Mouse (Mus musculus) liver, postnatal 0 days (tissue): ENCODE results near the gene Kidins220. TPM values are rescaled to one million over a fixed set of nuclear protein-coding genes. Genes with fewer than 3 reads are reported as not detected.

Experiments
- ATAC-seq: fragments of 200-750 bp; cut with Nextera tagmentation; 2 replicates; pipeline ENCODE4 v1.8.0; 2017; ENCODE audit warnings: mild to moderate bottlenecking, moderate library complexity
- DNase-seq: peaks from one replicate; pipeline ENCODE4 v3.0.0-alpha.2; 2016
- H3K27ac ChIP-seq: fragments of 300-500 bp; sonication (generic); 2 replicates; pipeline ENCODE4 v1.5.1; 2014; ENCODE audit warnings: antibody characterized with exemption, moderate library complexity, mild to moderate bottlenecking, low read depth
- H3K27me3 ChIP-seq: fragments of 300-500 bp; sonication (generic); 2 replicates; pipeline ENCODE4 v1.6.1; 2014; ENCODE audit warnings: low read length, control low read depth, mixed read lengths; ENCODE audit not compliant: insufficient read depth
- H3K36me3 ChIP-seq: fragments of 300-500 bp; sonication (generic); replicated peaks from 2 replicates; pipeline ENCODE4 v1.6.1; 2014; ENCODE audit warnings: mild to moderate bottlenecking, control low read depth, low read length, moderate library complexity, mixed read lengths; ENCODE audit not compliant: insufficient read depth
- H3K4me1 ChIP-seq: fragments of 300-500 bp; sonication (generic); 2 replicates; pipeline ENCODE4 v1.6.1; 2014; ENCODE audit warnings: antibody characterized with exemption, mild to moderate bottlenecking, control low read depth; ENCODE audit not compliant: insufficient read depth
- H3K4me2 ChIP-seq: fragments of 300-500 bp; sonication (generic); 2 replicates; pipeline ENCODE4 v1.6.1; 2014; ENCODE audit warnings: low read depth, mild to moderate bottlenecking, low read length, moderate library complexity, mixed read lengths
- H3K4me3 ChIP-seq: fragments of 300-500 bp; sonication (generic); 2 replicates; pipeline ENCODE4 v1.5.1; 2014; ENCODE audit warnings: low read depth, low read length
- H3K9ac ChIP-seq: fragments of 300-500 bp; sonication (generic); replicated peaks from 2 replicates; pipeline ENCODE4 v1.6.1; 2014; ENCODE audit warnings: mild to moderate bottlenecking, moderate library complexity
- H3K9me3 ChIP-seq: fragments of 300-500 bp; sonication (generic); 2 replicates; pipeline ENCODE4 v1.6.1; 2016; ENCODE audit warnings: mild to moderate bottlenecking, control low read depth, low read length, mixed read lengths
- CTCF ChIP-seq: sonication (generic); IDR thresholded peaks from 2 replicates; pipeline ENCODE4 v1.5.1; 2016; ENCODE audit warnings: antibody characterized with exemption, low read depth
- EP300 ChIP-seq: IDR thresholded peaks from 2 replicates; pipeline ENCODE4 v1.6.1; 2016; ENCODE audit warnings: antibody characterized with exemption, low read depth, mild to moderate bottlenecking
- WGBS: fragments of 180-500 bp; shearing (Covaris S2); extraction: QIAGEN DNeasy Blood & Tissue Kit; methylation state at CpG from one replicate; pipeline ENCODE4 v1.1.7; 2014; ENCODE audit not compliant: insufficient replicate concordance; 5-methylcytosine and 5-hydroxymethylcytosine counted together
- polyA plus RNA-seq: library from polyadenylated mRNA; unstranded; fragments of >200 nt; fragmentation: Nextera tagmentation; extraction: Ambion mirVana; gene quantifications from 2 replicates; pipeline ENCODE4 v1.2.1, GENCODE M21; 2015

Kidins220 gene
- polyA plus RNA-seq, 1 experiment from 2014 or later, result 4.4 TPM

GRCm38 (mm10) chr12:24966046-24966445, 8.7 kb upstream of the Kidins220 start:
- TF ChIP-seq EP300 (no peak), CTCF (no peak)

GRCm38 (mm10) chr12:24971490-24972200, 3.1 kb upstream of the Kidins220 start:
- Histone ChIP-seq H3K4me3 (no peak overlapping the region), H3K27ac (no peak overlapping the region), H3K4me2 (no peak overlapping the region), H3K36me3 (no peaks in the 10 kb centered on the region), H3K9me3 (0 out of 2 replicates have a peak, but pooled peaks cover 1% of the 10 kb centered on the region), H3K27me3 (no peaks in the 10 kb centered on the region), H3K9ac (no peak overlapping the region), H3K4me1 (peaks cover 21% of the 10 kb centered on the region)
- TF ChIP-seq CTCF, result no peak
- TF ChIP-seq EP300, result no peak
- ATAC-seq (no peak), DNase-seq (no peak)
- WGBS, result 77% methylated on average over 5 of the region's 5 CpGs

More at GRCm38 (mm10) chr12:24966046-24966445, 8.7 kb upstream of the Kidins220 start:
- Histone ChIP-seq H3K4me1 (no peaks in the 10 kb centered on the region), H3K4me2 (no peak overlapping the region), H3K36me3 (no peaks in the 10 kb centered on the region), H3K9me3 (0 out of 2 replicates have a peak, but pooled peaks cover 3% of the 10 kb centered on the region), H3K9ac (no peak overlapping the region), H3K27me3 (no peaks in the 10 kb centered on the region), H3K4me3 (no peak overlapping the region), H3K27ac (no peak overlapping the region)
- DNase-seq, result no peak
- no peak for ATAC-seq
- 82% methylated on average over 2 of the region's 2 CpGs for WGBS

GRCm38 (mm10) chr12:24972371-24973350, 2.1 kb upstream of the Kidins220 start:
- Histone ChIP-seq H3K9ac (no peak overlapping the region), H3K4me1 (peaks cover 21% of the 10 kb centered on the region), H3K4me2 (no peak overlapping the region), H3K9me3 (no peaks in the 10 kb centered on the region), H3K4me3 (no peak overlapping the region), H3K27me3 (no peaks in the 10 kb centered on the region), H3K27ac (no peak overlapping the region), H3K36me3 (no peaks in the 10 kb centered on the region)
- 65% methylated on average over 8 of the region's 8 CpGs for WGBS
- DNase-seq (no peak), ATAC-seq (no peak)
- no peak for TF ChIP-seq CTCF
- TF ChIP-seq EP300, result no peak

- no peak overlapping the region; the same call in 1 of the 2 replicates for H3K4me3 ChIP-seq
- WGBS, result 30% methylated on average over 5 of the region's 5 CpGs
- H3K27me3 ChIP-seq, result no peaks in the 10 kb centered on the region
- TF ChIP-seq CTCF (no peak), EP300 (no peak)
- no peak for ATAC-seq
- DNase-seq, result no peak
- no peaks in the 10 kb centered on the region for H3K36me3 ChIP-seq
- H3K9ac ChIP-seq, result no peak overlapping the region
- no peak overlapping the region for H3K27ac ChIP-seq
- no peaks in the 10 kb centered on the region for H3K9me3 ChIP-seq
- peak overlapping the region; percentile 86; the same call in 1 of the 2 replicates for H3K4me2 ChIP-seq
- peaks cover 21% of the 10 kb centered on the region for H3K4me1 ChIP-seq
Observed at GRCm38 (mm10) chr12:24973586-24973985, 1.1 kb upstream of the Kidins220 start.

DNA sequence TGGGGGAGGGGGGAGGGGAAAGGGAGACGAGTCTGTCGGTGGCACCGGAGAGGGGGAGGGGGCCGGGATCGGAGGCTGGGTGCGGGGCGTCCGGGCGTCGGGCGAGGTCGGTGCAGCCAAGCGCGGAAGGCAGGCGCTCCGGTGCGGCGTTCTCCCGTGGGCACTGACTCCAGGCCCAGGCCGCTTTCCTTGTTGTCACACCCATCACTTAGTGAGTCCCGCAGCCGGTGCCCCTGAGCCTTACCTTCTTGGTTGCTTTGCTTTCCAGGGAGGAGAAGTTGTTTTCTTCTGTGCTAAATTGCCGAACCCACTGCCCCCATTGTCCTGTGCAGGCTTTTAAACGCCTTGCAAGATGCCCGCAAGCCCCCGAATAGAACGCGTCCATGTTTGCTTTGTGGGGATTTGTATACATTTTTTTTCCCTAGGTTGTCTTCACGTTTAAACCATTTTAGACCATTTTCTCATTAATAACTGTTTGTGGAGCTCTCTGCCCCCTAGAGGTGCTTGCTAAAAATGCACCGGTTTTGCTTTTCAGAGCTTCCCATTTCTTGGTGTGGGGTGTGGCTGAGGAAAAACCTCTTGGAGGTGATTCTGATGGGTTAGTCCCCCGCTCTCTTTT, 499 bp downstream of the Kidins220 start:
- TF ChIP-seq CTCF (peak; percentile 76), EP300 (no peak)
- 1% methylated on average over 28 of the region's 31 CpGs for WGBS

More for the DNA sequence above, 499 bp downstream of the Kidins220 start:
- Histone ChIP-seq H3K4me3 (peak overlapping the region; percentile 88), H3K36me3 (no peaks in the 10 kb centered on the region), H3K9ac (peak overlapping the region; percentile 81), H3K4me1 (peaks cover 21% of the 10 kb centered on the region), H3K27me3 (no peaks in the 10 kb centered on the region), H3K9me3 (no peaks in the 10 kb centered on the region), H3K27ac (peak overlapping the region; percentile 89), H3K4me2 (peak overlapping the region; percentile 86)
- ATAC-seq, result peak; percentile 83
- peak; percentile 61 for DNase-seq
